Mouse (Mus musculus) liver, adult 2 months (tissue): ENCODE measurements at regions not wholly inside any gene's neighbourhood (a gene's known extent, or its start where the extent isn't known, plus 50 kb on each side); places are given as distances from the start of the nearest gene placed in this dataset.

ENCODE experiments used
- CTCF ChIP-seq: fragments of 200-500 bp; IDR thresholded peaks from 2 replicates; pipeline ENCODE4 v1.5.1; 2011; ENCODE audit warnings: low read depth, low read length, control low read depth
- POLR2A ChIP-seq: fragments of 200-500 bp; IDR thresholded peaks from 2 replicates; pipeline ENCODE4 v1.6.1; 2011; ENCODE audit warnings: low read length, control low read depth; ENCODE audit not compliant: insufficient read depth; ENCODE audit errors: extremely low read depth

GRCm38 (mm10) chr6:36097391-36097790 lies 290.5 kb upstream of the Chrm2 start:
- no peak for TF ChIP-seq CTCF
- no peak for TF ChIP-seq POLR2A
